Mouse (Mus musculus) liver, embryonic 13.5 days (tissue): ENCODE results near the gene Ehhadh. TPM values are rescaled to one million over a fixed set of nuclear protein-coding genes. Genes with fewer than 3 reads are reported as not detected.
"Not testable (repeated sequence)": the region's sequence is repeated elsewhere in the genome, so short reads cannot be mapped to it uniquely, and the experiment has no call there.

Experiments
- ATAC-seq: fragments of 200-750 bp; cut with Nextera tagmentation; 2 replicates; pipeline ENCODE4 v1.8.0; 2017; ENCODE audit warnings: low read depth, mild to moderate bottlenecking, moderate number of reproducible peaks, moderate library complexity
- DNase-seq: peaks from one replicate; pipeline ENCODE4 v3.0.0; 2022
- H3K27ac ChIP-seq: fragments of 300-500 bp; sonication (generic); 2 replicates; pipeline ENCODE4 v1.5.1; 2015; ENCODE audit warnings: moderate library complexity, mild to moderate bottlenecking, inconsistent platforms
- H3K27me3 ChIP-seq: fragments of 300-500 bp; sonication (generic); 2 replicates; pipeline ENCODE4 v1.6.1; 2015; ENCODE audit warnings: mild to moderate bottlenecking, inconsistent platforms
- H3K36me3 ChIP-seq: fragments of 300-500 bp; sonication (generic); 2 replicates; pipeline ENCODE4 v1.6.1; 2015; ENCODE audit warnings: mild to moderate bottlenecking, inconsistent platforms
- H3K4me1 ChIP-seq: fragments of 300-500 bp; sonication (generic); replicated peaks from 2 replicates; pipeline ENCODE4 v1.6.1; 2015; ENCODE audit warnings: inconsistent platforms
- H3K4me2 ChIP-seq: fragments of 300-500 bp; sonication (generic); 2 replicates; pipeline ENCODE4 v1.6.1; 2015; ENCODE audit warnings: inconsistent platforms, mild to moderate bottlenecking, moderate library complexity
- H3K4me3 ChIP-seq: fragments of 300-500 bp; sonication (generic); replicated peaks from 2 replicates; pipeline ENCODE4 v1.5.1; 2015; ENCODE audit warnings: mild to moderate bottlenecking, inconsistent platforms
- H3K9ac ChIP-seq: fragments of 300-500 bp; sonication (generic); 2 replicates; pipeline ENCODE4 v1.6.1; 2015; ENCODE audit warnings: mild to moderate bottlenecking, inconsistent platforms
- H3K9me3 ChIP-seq: fragments of 300-500 bp; sonication (generic); replicated peaks from 2 replicates; pipeline ENCODE4 v1.6.1; 2016; ENCODE audit warnings: inconsistent platforms
- WGBS: fragments of 180-500 bp; shearing (Covaris S2); methylation state at CpG from one replicate; pipeline ENCODE4 v1.1.7; 2015; ENCODE audit not compliant: insufficient replicate concordance; 5-methylcytosine and 5-hydroxymethylcytosine counted together
- polyA plus RNA-seq: library from polyadenylated mRNA; unstranded; fragments of >200 nt; fragmentation: Nextera tagmentation; extraction: Ambion mirVana; gene quantifications from 2 replicates; pipeline ENCODE4 v1.2.1, GENCODE M21; 2015

The Ehhadh gene
- polyA plus RNA-seq, 1 experiment from 2014 or later: 5.9 TPM

DNA sequence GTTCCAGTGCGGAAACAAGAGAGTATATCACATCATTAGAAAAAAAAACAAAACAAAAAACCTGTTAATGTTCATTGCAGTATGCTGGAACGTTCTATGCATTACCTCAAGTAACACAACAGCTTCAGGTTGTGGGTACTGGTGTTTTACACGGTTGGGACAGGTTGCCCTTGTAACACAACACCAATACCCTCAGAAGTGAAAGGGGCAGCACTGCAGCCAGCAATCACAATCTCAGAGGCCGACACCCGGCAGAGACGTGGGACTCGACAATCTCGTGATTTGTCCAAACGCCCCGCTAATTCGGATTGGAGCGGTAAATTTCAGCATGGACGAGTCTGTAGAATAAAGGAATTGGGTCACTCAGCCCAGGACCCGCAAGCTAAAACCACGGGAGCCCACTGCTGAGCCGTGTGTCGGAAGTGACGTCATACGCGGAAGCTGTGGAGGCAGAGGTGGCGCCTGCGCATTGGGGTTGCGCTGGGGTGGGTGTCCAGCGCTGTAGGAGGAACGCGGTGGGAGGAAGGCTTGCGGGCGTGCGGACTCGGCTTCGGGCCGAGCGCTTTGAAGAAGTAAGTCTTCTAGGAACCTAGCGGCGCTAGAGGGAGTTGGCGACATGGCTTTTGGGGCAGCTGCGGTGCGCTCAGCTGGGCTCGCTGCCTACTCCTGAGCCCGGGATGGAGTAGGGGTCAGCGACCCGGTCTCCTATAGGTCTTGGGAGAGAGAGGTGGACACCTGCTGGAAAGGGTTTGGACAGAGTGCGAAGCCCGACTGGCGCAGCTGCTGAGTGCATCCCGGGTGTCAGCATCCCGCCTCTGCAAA lies 6.5 kb upstream of the Ehhadh start, which contains the start of gene Map3k13:
Gene Map3k13 (plus strand): TSS at position 472 of the 822 bp plus-strand sequence.
- Histone ChIP-seq H3K9me3 (no peaks in the 10 kb centered on the region), H3K4me3 (peak within 1 kb of the TSS; percentile 95), H3K9ac (peak within 1 kb of the TSS; percentile 97), H3K27ac (peak within 1 kb of the TSS; percentile 96), H3K4me1 (peaks cover 47% of the 10 kb centered on the region), H3K36me3 (peaks cover 9% of the 10 kb centered on the region), H3K27me3 (no peaks in the 10 kb centered on the region), H3K4me2 (peak within 1 kb of the TSS; percentile 82)
- peak; percentile 86 for ATAC-seq
- 2% methylated on average over 47 of the region's 47 CpGs for WGBS
- peak; percentile 89 for DNase-seq

DNA sequence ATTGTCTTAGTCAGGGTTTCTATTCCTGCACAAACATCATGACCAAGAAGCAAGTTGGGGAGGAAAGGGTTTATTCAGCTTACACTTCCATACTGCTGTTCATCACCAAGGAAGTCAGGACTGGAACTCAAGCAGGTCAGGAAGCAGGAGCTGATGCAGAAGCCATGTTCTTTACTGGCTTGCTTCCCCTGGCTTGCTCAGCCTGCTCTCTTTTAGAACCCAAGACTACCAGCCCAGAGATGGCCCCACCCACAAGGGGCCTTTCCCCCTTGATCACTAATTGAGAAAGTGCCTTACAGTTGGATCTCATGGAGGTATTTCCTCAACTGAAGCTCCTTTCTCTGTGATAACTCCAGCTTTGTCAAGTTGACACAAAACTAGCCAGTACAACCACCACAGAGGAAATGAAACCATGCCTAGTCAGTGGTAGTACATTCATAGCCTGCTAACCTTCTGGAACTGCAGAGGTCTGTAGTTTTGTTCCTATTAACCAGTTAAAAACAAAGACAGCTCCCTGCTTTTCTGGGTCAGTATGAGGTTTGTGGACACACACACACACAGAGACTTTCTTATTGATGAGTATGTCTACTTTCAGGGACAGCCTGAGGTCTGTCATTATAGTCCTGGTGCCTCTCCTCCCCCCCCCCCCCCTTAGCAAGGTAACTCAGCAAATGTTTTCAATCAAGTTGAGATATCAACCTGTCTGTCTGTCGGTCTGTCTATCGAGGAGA lies 5.6 kb upstream of the Ehhadh start:
- Histone ChIP-seq H3K4me2 (peak overlapping the region; percentile 82), H3K9ac (peak overlapping the region; percentile 97), H3K27ac (peak overlapping the region; percentile 96), H3K4me1 (peaks cover 50% of the 10 kb centered on the region), H3K4me3 (peak overlapping the region; percentile 95)
- not testable (repeated sequence) for ATAC-seq, H3K36me3 ChIP-seq, H3K9me3 ChIP-seq, H3K27me3 ChIP-seq
- WGBS: 12% methylated on average over 2 of the region's 2 CpGs
- peak; percentile 18 for DNase-seq

- 15% methylated on average over 3 of the region's 3 CpGs for WGBS
- peak; percentile 70 for DNase-seq
- H3K27ac ChIP-seq: peak overlapping the region; percentile 96
- H3K9me3 ChIP-seq: no peaks in the 10 kb centered on the region
- H3K36me3 ChIP-seq: peaks cover 2% of the 10 kb centered on the region
- no peak overlapping the region for H3K4me3 ChIP-seq
- H3K4me1 ChIP-seq: peaks cover 65% of the 10 kb centered on the region
- ATAC-seq: peak; percentile 66
- peak overlapping the region; percentile 26; the same call in 1 of the 2 replicates for H3K9ac ChIP-seq
- no peaks in the 10 kb centered on the region for H3K27me3 ChIP-seq
- H3K4me2 ChIP-seq: peak overlapping the region; percentile 46
Measured at GRCm38 (mm10) chr16:21791779-21792178, 4.2 kb upstream of the Ehhadh start.

DNA sequence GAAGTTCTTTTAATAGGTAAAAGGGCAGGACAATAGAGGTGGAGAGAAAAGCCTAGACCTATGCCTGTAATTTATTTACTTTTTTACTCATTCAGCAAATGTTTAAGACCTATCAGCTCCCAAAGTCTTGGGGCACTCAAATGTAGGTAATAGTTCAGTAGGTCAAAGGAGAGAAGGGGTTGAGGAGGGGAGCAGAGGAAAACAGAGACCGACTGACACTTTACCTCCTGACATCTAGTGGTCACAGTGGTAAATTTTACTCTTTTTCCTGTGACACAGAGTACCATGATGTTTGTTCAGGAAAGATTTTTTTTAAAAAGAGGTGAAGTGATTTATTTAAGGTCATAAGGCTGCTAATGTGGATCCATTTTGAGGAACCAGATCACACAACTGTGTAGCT lies 2.9 kb upstream of the Ehhadh start:
- DNase-seq (no peak), ATAC-seq (no peak)
- H3K9ac ChIP-seq: no peak overlapping the region
- WGBS: 19% methylated on average over 1 of the region's 1 CpGs
- H3K4me1 ChIP-seq: peaks cover 65% of the 10 kb centered on the region
- no peaks in the 10 kb centered on the region for H3K27me3 ChIP-seq
- H3K4me2 ChIP-seq: no peak overlapping the region
- no peaks in the 10 kb centered on the region for H3K36me3 ChIP-seq
- H3K9me3 ChIP-seq: no peaks in the 10 kb centered on the region
- no peak overlapping the region for H3K4me3 ChIP-seq
- H3K27ac ChIP-seq: peak overlapping the region; percentile 96; the same call in 1 of the 2 replicates

- Histone ChIP-seq H3K4me3 (no peak overlapping the region), H3K9ac (no peak overlapping the region), H3K36me3 (no peaks in the 10 kb centered on the region), H3K4me2 (no peak overlapping the region), H3K9me3 (no peaks in the 10 kb centered on the region), H3K27ac (no peak overlapping the region), H3K4me1 (peaks cover 59% of the 10 kb centered on the region), H3K27me3 (no peaks in the 10 kb centered on the region)
- WGBS: 79% methylated on average over 2 of the region's 2 CpGs
- ATAC-seq: no peak
- DNase-seq: no peak
Measured at GRCm38 (mm10) chr16:21789180-21789579, 1.6 kb upstream of the Ehhadh start.

DNA sequence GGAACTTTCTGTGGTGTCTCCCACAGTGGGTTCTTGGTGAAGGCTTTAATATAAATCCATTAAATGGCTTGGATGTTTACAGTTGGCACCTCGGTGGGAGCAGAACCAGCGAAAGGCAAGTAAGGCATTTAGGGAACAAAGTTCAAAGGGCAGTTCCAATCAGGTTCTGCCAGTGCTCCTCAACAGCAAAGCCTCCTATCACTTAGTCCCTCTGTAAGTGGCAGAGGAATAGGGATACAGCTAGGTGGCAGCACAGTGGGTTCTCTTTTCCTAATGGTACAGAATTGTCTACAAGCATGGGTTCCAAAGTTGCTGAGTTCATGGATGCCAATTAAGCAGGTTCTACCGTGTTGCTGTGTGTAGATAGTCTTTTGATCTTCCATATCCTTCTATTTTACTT lies 974 bp upstream of the Ehhadh start:
- H3K9me3 ChIP-seq: no peaks in the 10 kb centered on the region
- no peak for DNase-seq
- no peaks in the 10 kb centered on the region for H3K27me3 ChIP-seq
- H3K36me3 ChIP-seq: no peaks in the 10 kb centered on the region
- WGBS: 38% methylated on average over 3 of the region's 3 CpGs
- H3K9ac ChIP-seq: no peak overlapping the region
- peaks cover 57% of the 10 kb centered on the region for H3K4me1 ChIP-seq
- no peak for ATAC-seq
- no peak overlapping the region for H3K27ac ChIP-seq
- H3K4me2 ChIP-seq: peak overlapping the region; percentile 81
- H3K4me3 ChIP-seq: no peak overlapping the region

GRCm38 (mm10) chr16:21786317-21786716 lies 1.3 kb downstream of the Ehhadh start:
- ATAC-seq: no peak
- Histone ChIP-seq H3K27ac (no peak overlapping the region), H3K4me3 (no peak overlapping the region), H3K36me3 (no peaks in the 10 kb centered on the region), H3K27me3 (no peaks in the 10 kb centered on the region), H3K4me1 (peaks cover 41% of the 10 kb centered on the region), H3K9ac (no peak overlapping the region), H3K9me3 (no peaks in the 10 kb centered on the region), H3K4me2 (peak overlapping the region; percentile 81; the same call in 1 of the 2 replicates)
- DNase-seq: no peak
- 77% methylated on average over 8 of the region's 8 CpGs for WGBS

DNA sequence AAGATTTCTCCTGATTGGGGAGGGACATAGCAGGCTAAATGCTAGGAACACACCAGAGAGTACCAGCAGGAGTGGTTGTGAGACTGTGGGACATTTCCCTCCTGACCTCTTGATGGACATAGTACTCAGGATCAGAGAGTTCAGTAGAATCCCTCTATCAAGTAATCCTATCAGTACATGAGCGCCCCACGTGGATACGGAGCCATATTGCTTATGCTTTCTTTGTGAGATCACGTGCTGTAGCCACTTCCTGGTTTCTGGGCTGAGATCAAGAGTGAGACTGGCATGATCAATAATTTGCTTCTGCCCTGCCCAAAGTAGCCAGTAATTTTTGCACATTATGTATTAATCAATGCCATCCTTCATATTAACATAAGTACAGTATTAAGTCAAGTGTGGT lies 2.6 kb downstream of the Ehhadh start:
- 65% methylated on average over 4 of the region's 4 CpGs for WGBS
- H3K9me3 ChIP-seq: no peaks in the 10 kb centered on the region
- H3K27me3 ChIP-seq: no peaks in the 10 kb centered on the region
- peaks cover 34% of the 10 kb centered on the region for H3K4me1 ChIP-seq
- no peak overlapping the region for H3K9ac ChIP-seq
- H3K27ac ChIP-seq: no peak overlapping the region
- H3K4me2 ChIP-seq: no peak overlapping the region
- DNase-seq (no peak), ATAC-seq (no peak)
- no peaks in the 10 kb centered on the region for H3K36me3 ChIP-seq
- H3K4me3 ChIP-seq: no peak overlapping the region

- Histone ChIP-seq H3K4me1 (peaks cover 38% of the 10 kb centered on the region), H3K27ac (no peak overlapping the region), H3K4me2 (no peak overlapping the region), H3K36me3 (no peaks in the 10 kb centered on the region), H3K4me3 (no peak overlapping the region), H3K27me3 (no peaks in the 10 kb centered on the region), H3K9me3 (no peaks in the 10 kb centered on the region), H3K9ac (no peak overlapping the region)
- DNase-seq: no peak
- WGBS: 59% methylated on average over 2 of the region's 2 CpGs
- ATAC-seq: no peak
Measured at GRCm38 (mm10) chr16:21782807-21783206, 4.8 kb downstream of the Ehhadh start.

DNA sequence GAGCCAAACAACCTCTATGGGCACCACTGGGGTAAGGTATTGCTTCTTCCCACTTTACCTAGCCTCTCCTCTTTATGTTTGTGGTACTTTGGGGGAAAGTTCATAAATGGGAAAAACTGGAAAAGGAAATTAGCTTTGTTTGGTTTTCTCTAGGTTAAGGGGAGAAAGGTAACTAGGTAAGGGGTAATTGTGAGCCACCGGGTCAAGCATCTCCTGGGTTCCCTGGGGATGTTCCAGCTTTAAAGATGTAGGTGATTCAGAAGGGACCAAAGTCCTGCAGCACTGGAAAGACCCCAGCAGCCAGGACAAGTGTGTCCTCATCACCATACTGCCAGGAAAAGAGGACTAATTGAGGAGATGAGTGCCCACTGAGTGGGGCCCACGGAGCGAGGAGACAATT lies 5.7 kb downstream of the Ehhadh start:
- ATAC-seq: no peak
- no peaks in the 10 kb centered on the region for H3K9me3 ChIP-seq
- DNase-seq: no peak
- H3K4me2 ChIP-seq: no peak overlapping the region
- no peak overlapping the region for H3K9ac ChIP-seq
- H3K36me3 ChIP-seq: no peaks in the 10 kb centered on the region
- H3K27me3 ChIP-seq: no peaks in the 10 kb centered on the region
- H3K4me3 ChIP-seq: no peak overlapping the region
- WGBS: 83% methylated on average over 3 of the region's 3 CpGs
- no peak overlapping the region for H3K27ac ChIP-seq
- H3K4me1 ChIP-seq: peaks cover 28% of the 10 kb centered on the region

DNA sequence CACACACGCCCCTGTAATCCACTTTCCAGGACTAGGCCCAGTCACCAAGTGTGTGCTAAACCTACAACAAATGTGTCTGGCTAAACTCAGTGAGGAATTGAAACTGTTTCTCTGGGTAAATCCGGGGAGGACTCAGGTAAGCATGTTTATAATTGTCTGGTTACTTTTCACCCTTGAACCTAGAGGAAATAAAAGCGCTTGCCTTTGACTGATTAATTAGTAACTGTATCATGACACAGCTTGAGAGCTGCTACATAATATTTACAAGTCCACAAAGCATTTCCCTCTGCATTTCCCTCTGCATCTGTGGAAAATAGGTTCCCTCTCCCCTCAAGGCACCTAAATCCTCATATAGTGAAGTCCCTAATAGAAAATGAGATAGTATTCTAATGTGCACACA lies 6.3 kb downstream of the Ehhadh start:
- DNase-seq: no peak
- H3K9me3 ChIP-seq: no peaks in the 10 kb centered on the region
- no peak for ATAC-seq
- no peaks in the 10 kb centered on the region for H3K27me3 ChIP-seq
- H3K4me1 ChIP-seq: peaks cover 22% of the 10 kb centered on the region; the same call in 1 of the 2 replicates
- no peak overlapping the region for H3K4me2 ChIP-seq
- no peak overlapping the region for H3K27ac ChIP-seq
- WGBS: 61% methylated on average over 3 of the region's 3 CpGs
- H3K4me3 ChIP-seq: no peak overlapping the region
- no peaks in the 10 kb centered on the region for H3K36me3 ChIP-seq
- H3K9ac ChIP-seq: no peak overlapping the region
